Mouse (Mus musculus) CH12.LX (cell line): ENCODE data around the gene Cotl1.

Source experiments
- CHD1 ChIP-seq: IDR thresholded peaks from 2 replicates; pipeline ENCODE4 v1.6.1; 2012; ENCODE audit warnings: low read depth, low read length, improper control_type of control experiment, inconsistent platforms
- CTCF ChIP-seq, 2 experiments: IDR thresholded peaks in 1 of 2; conservative IDR thresholded peaks in 1 of 2; 2 replicates each; pipeline ENCODE4 v1.5.1; 2011 to 2012; ENCODE audit warnings: low read depth in 2 of 2, low read length in 2 of 2, improper control_type of control experiment in 1 of 2, inconsistent platforms in 1 of 2, mild to moderate bottlenecking in 1 of 2, moderate library complexity in 1 of 2
- HCFC1 ChIP-seq: IDR thresholded peaks from 2 replicates; pipeline ENCODE4 v1.6.1; 2012; ENCODE audit warnings: low read depth, mild to moderate bottlenecking, inconsistent platforms, low read length, improper control_type of control experiment
- POLR2A ChIP-seq: IDR thresholded peaks from 2 replicates; pipeline ENCODE4 v1.6.1; 2011; ENCODE audit warnings: low read depth, mild to moderate bottlenecking, improper control_type of control experiment, low read length
- POLR2AphosphoS2 ChIP-seq: IDR thresholded peaks from 2 replicates; pipeline ENCODE4 v1.6.1; 2011; ENCODE audit warnings: low read depth, low read length, improper control_type of control experiment
- USF1 ChIP-seq: IDR thresholded peaks from 2 replicates; pipeline ENCODE4 v1.6.1; 2014; ENCODE audit warnings: low read depth, mild to moderate bottlenecking, inconsistent platforms, low read length, improper control_type of control experiment
- ZMIZ1 ChIP-seq: IDR thresholded peaks from 2 replicates; pipeline ENCODE4 v1.6.1; 2012; ENCODE audit warnings: low read depth, mild to moderate bottlenecking, inconsistent platforms, low read length, improper control_type of control experiment

DNA sequence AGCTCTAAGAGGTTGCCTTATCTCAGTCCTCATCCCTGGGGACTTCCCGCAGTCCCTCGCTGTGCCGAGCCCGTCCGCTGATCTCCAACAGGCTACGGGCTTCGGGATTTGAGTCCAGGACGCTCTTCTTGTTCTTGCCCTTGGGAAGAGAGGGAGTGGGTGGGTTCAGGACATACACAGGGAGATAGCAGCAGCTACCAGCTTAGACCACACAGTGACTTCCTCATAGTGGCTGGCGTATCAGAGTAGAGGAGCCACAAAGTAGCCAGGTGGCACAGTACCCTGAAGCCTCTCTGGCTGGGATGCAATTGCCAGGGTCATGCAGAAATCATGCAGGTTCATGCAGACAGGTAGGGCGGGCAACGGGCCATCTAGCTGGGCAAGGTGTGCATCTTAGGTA is 78.7 kb downstream of the Cotl1 start:
- no peak for TF ChIP-seq USF1
- TF ChIP-seq CHD1: no peak
- no peak for TF ChIP-seq POLR2AphosphoS2
- TF ChIP-seq CTCF (conservative IDR thresholded peaks at IDR 0.05 in 1 of 2, IDR thresholded peaks at IDR 0.05 in 1 of 2; ENCODE audit: low read depth in 2 of 2, low read length in 2 of 2): no peak
- TF ChIP-seq HCFC1: no peak
- TF ChIP-seq ZMIZ1: no peak
- TF ChIP-seq POLR2A: no peak
